Mouse (Mus musculus) kidney, adult 2 months (tissue): Measurements from ENCODE around the gene Fars2.

Experiments
- CTCF ChIP-seq: fragments of 200-500 bp; conservative IDR thresholded peaks from 2 replicates; pipeline ENCODE4 v1.5.1; 2011; ENCODE audit warnings: low read depth, mild to moderate bottlenecking, control low read depth, low read length, moderate library complexity, mixed read lengths; ENCODE audit not compliant: insufficient read depth, insufficient read length
- POLR2A ChIP-seq: fragments of 200-500 bp; IDR thresholded peaks from one replicate; pipeline ENCODE4 v1.6.1; 2011; ENCODE audit warnings: low read depth, low read length, control low read depth

GRCm38 (mm10) chr13:36150272-36150671 lies 33.1 kb downstream of the Fars2 start:
- TF ChIP-seq POLR2A (no peak), CTCF (no peak)
